Mouse (Mus musculus) cerebellum, adult 8-10 months (tissue): ENCODE data around the gene Tmem98.

Experiments
- DNase-seq: peaks from one replicate; pipeline ENCODE4 v3.0.0; 2022

The Tmem98 gene

GRCm38 (mm10) chr11:80809993-80810821 lies at the start of gene Tmem98:
Tmem98 (plus strand) TSS chr11:80810175.
- DNase-seq: peak; percentile 2

DNA sequence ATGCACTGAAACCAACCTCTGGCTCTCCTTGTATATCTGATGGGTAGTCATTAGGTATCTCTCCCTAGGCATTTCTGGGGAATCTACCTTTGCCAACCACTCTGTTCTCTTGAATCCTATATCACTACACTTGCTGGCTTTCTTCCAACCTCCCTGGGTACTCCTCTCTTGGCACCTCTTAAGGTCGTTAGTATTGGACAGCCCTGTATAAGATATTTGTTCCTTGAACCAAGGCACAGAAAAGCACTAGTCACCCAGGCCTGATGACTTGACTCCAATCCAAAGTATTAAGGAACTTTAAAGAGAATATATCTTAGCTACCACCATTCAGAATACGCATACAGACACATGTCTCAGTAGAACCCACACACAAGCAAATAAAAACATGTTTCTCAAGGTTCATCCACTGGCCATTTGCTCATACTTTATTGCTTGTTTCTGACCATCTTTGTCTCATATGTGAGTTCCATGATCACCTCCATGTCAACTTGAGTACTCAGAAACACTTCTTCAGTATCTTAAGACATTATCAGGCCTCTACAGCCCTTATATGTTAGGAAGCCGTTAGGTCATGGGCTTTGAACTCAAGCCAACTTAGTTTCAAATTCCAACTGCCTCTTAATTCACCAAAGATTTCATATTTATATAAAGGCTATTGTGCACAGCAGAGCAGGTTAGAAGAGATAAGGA lies 48.5 kb upstream of the Tmem98 start:
- DNase-seq: no peak

- DNase-seq: no peak
These were observed 47.9 kb upstream of the Tmem98 start for GRCm38 (mm10) chr11:80762066-80762465.

GRCm38 (mm10) chr11:80766068-80766467 lies 43.9 kb upstream of the Tmem98 start:
- DNase-seq: no peak

DNA sequence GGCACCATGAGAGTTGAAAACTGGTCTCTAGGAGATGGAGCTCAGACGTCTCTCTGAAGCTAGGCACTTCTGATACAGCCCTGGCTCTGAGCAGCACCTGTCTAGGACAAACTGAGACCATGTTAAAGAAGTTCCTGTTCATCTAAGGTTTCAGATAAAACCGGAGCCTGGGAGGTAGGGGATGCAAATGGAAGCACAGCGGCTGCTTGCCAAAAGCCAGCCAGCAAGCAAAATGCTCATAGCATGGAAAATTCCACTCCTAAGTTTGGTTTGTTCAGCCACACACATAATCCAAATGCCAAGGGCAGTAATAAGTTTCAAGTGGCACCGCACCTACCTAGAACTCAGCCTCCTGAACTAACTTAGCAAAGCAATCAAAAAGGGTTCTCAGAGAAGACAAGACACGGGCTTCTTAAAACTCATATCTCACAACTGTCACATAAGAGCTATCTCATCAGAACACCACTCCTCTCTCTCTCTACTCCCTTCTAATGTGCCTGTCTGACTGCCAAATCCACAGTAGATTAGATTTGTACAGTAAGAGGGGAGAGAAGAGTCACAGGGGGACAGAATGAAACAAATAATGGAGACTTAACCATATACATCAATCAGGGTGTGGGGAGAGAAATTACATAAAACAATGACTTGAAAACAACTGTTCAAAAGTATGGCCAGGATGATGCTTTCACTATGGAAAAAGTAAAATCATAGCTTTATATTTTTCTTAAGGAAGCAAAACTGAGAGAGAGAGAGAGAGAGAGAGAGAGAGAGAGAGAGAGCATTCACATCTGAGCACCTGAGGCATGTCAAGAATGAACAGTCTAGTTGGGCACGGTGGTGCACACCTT lies 43.3 kb upstream of the Tmem98 start:
- DNase-seq: no peak

- DNase-seq: no peak
These were observed 42.7 kb upstream of the Tmem98 start for GRCm38 (mm10) chr11:80767320-80767617.

- DNase-seq: no peak
These were observed 38.8 kb upstream of the Tmem98 start for GRCm38 (mm10) chr11:80771186-80771585.

DNA sequence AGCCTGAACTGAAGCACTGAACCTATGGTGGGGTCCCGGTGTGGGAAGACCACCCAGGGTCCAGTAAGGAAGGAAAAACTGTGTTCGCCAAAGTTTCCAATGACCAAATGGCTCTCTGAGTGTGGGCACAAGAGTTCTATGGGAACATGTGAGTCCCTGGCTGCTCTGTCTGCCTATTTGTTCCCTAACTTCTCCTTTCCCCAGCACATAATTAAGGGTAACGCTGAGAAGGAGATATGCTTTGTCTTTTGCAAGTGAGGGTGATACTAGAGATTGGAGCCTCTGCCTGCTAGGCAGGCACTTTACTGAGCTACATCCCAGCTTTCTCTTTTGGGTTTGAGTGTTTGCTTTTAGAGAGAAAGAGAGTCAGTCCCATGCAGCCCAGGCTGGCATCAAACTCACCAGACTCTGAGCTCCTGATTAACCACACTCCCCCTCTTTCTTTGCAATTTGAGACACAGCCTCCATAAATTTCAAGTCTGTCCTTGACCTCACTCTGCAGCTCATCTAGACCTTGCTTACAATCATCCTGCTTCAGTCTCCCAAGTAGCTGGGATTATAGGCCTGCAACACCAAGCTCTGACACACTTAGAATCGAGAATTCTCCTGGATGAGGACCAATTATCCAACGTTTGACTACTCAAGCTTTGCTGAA lies 38.3 kb upstream of the Tmem98 start:
- DNase-seq: no peak

DNA sequence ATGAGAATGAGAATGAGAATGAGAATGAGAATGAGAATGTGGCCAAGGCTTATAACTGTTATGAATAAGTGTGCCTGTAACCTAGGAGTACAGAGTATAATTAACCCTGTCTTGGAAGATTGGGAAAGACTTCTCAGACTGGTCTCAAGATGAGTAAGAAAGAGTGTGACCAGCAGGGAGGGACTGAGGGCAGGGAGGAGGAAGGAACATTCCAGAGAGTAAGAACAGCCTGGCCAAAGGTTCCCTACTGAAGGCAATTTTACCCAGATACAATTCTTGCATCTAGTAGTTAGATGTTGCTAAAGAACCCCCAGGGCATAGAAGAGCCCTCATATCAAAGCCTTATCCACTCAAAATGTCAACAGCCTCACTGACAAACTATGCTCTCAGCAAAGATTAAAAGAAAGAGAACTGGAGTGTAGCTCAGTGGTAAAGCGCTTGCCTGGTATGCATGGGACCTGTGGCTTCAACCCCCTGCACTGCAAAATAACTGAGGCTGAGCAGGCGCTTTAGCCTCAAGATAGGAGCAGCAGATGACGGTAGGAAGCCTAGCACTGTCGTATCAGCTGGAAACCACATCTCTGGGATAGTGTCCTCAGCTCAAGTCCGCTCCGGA lies 37.3 kb upstream of the Tmem98 start:
- no peak for DNase-seq

GRCm38 (mm10) chr11:80775535-80775934 lies 34.4 kb upstream of the Tmem98 start:
- DNase-seq: no peak

- DNase-seq: no peak
These were observed 32.3 kb upstream of the Tmem98 start for GRCm38 (mm10) chr11:80777708-80778107.

GRCm38 (mm10) chr11:80778157-80778556 lies 31.8 kb upstream of the Tmem98 start:
- DNase-seq: no peak

DNA sequence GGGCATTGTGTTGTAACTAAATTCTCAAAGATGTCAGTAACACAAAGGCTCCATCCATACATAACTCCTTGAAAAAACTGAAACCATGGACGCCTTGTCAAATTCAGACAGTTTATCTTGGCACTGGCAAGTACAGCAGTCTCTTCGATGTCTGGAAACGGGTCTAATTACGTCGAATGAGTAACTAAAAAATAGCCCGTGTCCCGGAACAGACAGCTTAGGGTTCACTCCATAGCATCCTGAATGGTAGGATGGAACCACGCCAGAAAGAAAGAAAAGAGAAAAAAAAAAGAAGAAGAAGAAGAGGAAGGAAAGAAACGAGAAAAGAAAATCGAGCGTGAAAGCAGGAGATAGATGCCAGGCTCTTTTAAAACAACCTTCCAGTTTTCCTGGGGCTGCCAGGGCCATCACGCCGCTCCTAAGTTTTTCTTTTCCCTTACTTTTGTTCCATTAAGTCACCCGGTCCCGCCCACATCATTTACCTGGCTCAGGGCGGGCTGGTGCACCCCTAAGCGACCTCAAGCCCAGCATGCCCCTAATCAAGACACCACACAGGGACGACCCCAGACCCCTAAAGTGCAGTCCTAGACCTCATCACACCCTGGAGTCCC lies 31.0 kb upstream of the Tmem98 start:
- no peak for DNase-seq

GRCm38 (mm10) chr11:80779527-80780344 lies 30.2 kb upstream of the Tmem98 start, which contains the start of gene Myo1d:
Myo1d (minus strand) TSS chr11:80780025.
- DNase-seq: peak; percentile 87

DNA sequence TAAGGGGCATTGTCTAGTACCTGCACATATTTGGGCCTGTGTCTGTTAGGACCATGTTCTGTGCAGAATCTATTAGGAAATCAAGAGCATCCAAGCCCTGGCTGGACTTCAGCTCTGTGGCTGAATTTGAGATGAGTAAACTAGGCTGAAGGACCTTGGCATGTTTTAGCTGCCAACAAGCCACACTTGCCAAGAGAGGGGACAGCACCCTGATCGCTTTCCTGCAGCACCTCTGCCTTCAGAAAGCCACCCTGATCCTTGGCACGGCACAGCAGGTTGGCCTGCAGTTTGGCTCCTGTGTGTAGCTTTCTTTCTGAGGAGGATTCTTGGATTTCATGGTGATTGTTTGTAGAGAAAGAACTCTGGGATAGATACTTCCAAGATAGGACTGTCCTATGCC lies 28.4 kb upstream of the Tmem98 start:
- DNase-seq: no peak

DNA sequence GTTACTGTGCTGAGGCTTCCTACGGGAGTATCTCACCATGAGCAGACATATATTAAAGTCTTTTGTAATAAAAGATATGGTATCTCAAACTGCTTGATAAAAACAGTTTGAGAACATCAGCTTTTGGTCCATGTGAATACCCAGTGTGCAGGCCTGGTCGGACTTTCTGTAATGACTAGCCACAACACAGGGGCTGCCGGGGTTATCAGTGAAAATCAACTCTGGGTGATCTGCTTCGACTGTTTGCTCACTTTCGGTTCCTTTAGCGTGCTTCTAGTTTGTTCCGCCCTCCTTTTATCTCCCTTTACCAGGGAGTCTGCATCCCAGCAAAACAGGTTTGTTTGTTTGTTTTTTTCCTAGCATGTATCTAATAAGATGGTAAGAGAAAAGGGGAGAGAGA lies 26.5 kb upstream of the Tmem98 start:
- no peak for DNase-seq

- DNase-seq: no peak
These were observed 25.7 kb upstream of the Tmem98 start for GRCm38 (mm10) chr11:80784294-80784743.

GRCm38 (mm10) chr11:80785672-80786071 lies 24.3 kb upstream of the Tmem98 start:
- DNase-seq: no peak

GRCm38 (mm10) chr11:80789647-80790240 lies 20.2 kb upstream of the Tmem98 start:
- no peak for DNase-seq

DNA sequence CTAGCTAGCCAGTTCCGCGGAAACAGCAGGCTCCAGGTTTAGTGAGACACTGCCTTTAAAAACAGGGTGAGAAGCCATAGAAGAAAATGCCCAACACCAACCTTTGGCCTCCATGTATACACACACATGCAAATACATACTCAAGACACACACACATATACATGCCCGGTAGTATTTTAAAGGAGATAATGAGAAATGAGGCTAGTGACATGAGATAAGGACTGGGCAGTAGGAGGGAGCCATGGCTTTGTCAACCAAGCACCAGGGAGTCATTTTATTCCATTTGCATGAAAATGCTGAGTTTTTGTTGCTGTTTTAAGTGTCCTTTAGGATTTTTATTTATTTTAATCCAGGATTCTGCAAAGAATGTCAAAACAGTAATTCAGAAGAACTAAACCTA lies 19.6 kb upstream of the Tmem98 start:
- DNase-seq: no peak
